Mouse (Mus musculus): Measurements from ENCODE around the gene Plxnc1. TPM values are rescaled to one million over a fixed set of nuclear protein-coding genes. Genes with fewer than 3 reads are reported as not detected.

The Plxnc1 gene
- polyA plus RNA-seq, 2 experiments, result 2.0 to 2.1 TPM

- peaks cover 0 to 5% of the 10 kb centered on the region in 2 experiments; a peak in 2 of 4 replicates for H3K4me1 ChIP-seq (replicated peaks; ENCODE audit: control insufficient read depth in 2 of 2, insufficient read depth in 2 of 2, low read length in 1 of 2)
- no peaks in the 10 kb centered on the region for H3K36me3 ChIP-seq (replicated peaks; ENCODE audit: control insufficient read depth, insufficient read depth, low read depth)
- no peak overlapping the region for H3K27ac ChIP-seq
- H3K27me3 ChIP-seq (ENCODE audit: control insufficient read depth, insufficient read depth, low read length), result no peaks in the 10 kb centered on the region
- DNase-seq (ENCODE audit: low read depth in 3 of 3, low spot score in 3 of 3), result no peak
- TF ChIP-seq CTCF (IDR thresholded peaks at IDR 0.05; ENCODE audit: low read depth) (no peak), EP300 (IDR thresholded peaks at IDR 0.05; ENCODE audit: low read depth) (no peak)
- ATAC-seq (ENCODE audit: insufficient read depth), result no peak
- no peak overlapping the region for H3K9ac ChIP-seq (replicated peaks)
- H3K9me3 ChIP-seq (ENCODE audit: control insufficient read depth, low read length), result no peaks in the 10 kb centered on the region
- 91% methylated on average over 2 of the region's 2 CpGs for WGBS (ENCODE audit: insufficient replicate concordance)
- H3K4me3 ChIP-seq (ENCODE audit: insufficient read depth in 1 of 2, low read depth in 2 of 2, low read length in 2 of 2), result no peak overlapping the region
- H3K4me2 ChIP-seq (ENCODE audit: low read depth), result no peak overlapping the region
These were observed 118.7 kb downstream of the Plxnc1 start for GRCm38 (mm10) chr10:94825951-94826350.

- Histone ChIP-seq H3K4me3 (ENCODE audit: insufficient read depth in 1 of 2, low read depth in 2 of 2, low read length in 2 of 2) (no peak overlapping the region), H3K4me2 (ENCODE audit: low read depth) (no peak overlapping the region), H3K36me3 (replicated peaks; ENCODE audit: control insufficient read depth, insufficient read depth, low read depth) (no peaks in the 10 kb centered on the region), H3K9me3 (ENCODE audit: control insufficient read depth, low read length) (no peaks in the 10 kb centered on the region), H3K4me1 (replicated peaks; ENCODE audit: control insufficient read depth in 2 of 2, insufficient read depth in 2 of 2, low read length in 1 of 2) (peaks cover 0 to 3% of the 10 kb centered on the region in 2 experiments; a peak in 2 of 4 replicates), H3K9ac (replicated peaks) (no peak overlapping the region), H3K27me3 (ENCODE audit: control insufficient read depth, insufficient read depth, low read length) (no peaks in the 10 kb centered on the region), H3K27ac (no peak overlapping the region)
- whole genome bisulfite sequencing (ENCODE audit: insufficient replicate concordance), result 72% methylated on average over 11 of the region's 11 CpGs
- no peak for DNase-seq (ENCODE audit: low read depth in 3 of 3, low spot score in 3 of 3)
- TF ChIP-seq CTCF (IDR thresholded peaks at IDR 0.05; ENCODE audit: low read depth) (no peak), EP300 (IDR thresholded peaks at IDR 0.05; ENCODE audit: low read depth) (no peak)
- no peak for ATAC-seq (ENCODE audit: insufficient read depth)
These were observed 120.5 kb downstream of the Plxnc1 start for GRCm38 (mm10) chr10:94823971-94824760.

- ATAC-seq (ENCODE audit: insufficient read depth) (no peak), DNase-seq (ENCODE audit: low read depth in 3 of 3, low spot score in 3 of 3) (no peak)
- WGBS (ENCODE audit: insufficient replicate concordance), result 81% methylated on average over 17 of the region's 17 CpGs
- no peaks in the 10 kb centered on the region for H3K4me1 ChIP-seq (replicated peaks; ENCODE audit: control insufficient read depth in 2 of 2, insufficient read depth in 2 of 2, low read length in 1 of 2)
- no peaks in the 10 kb centered on the region for H3K27me3 ChIP-seq (ENCODE audit: control insufficient read depth, insufficient read depth, low read length)
- no peaks in the 10 kb centered on the region for H3K36me3 ChIP-seq (replicated peaks; ENCODE audit: control insufficient read depth, insufficient read depth, low read depth)
- H3K4me2 ChIP-seq (ENCODE audit: low read depth), result no peak overlapping the region
- H3K4me3 ChIP-seq (ENCODE audit: insufficient read depth in 1 of 2, low read depth in 2 of 2, low read length in 2 of 2), result no peak overlapping the region
- no peak overlapping the region for H3K27ac ChIP-seq
- no peak overlapping the region for H3K9ac ChIP-seq (replicated peaks)
- no peaks in the 10 kb centered on the region for H3K9me3 ChIP-seq (ENCODE audit: control insufficient read depth, low read length)
- TF ChIP-seq EP300 (IDR thresholded peaks at IDR 0.05; ENCODE audit: low read depth) (no peak), CTCF (IDR thresholded peaks at IDR 0.05; ENCODE audit: low read depth) (no peak)
These were observed 125.6 kb downstream of the Plxnc1 start for GRCm38 (mm10) chr10:94818781-94819665.

- DNase-seq (ENCODE audit: low read depth in 3 of 3, low spot score in 3 of 3), result no peak
- 55% methylated on average over 3 of the region's 3 CpGs for WGBS (ENCODE audit: insufficient replicate concordance)
- Histone ChIP-seq H3K9ac (replicated peaks) (no peak overlapping the region), H3K27ac (no peak overlapping the region), H3K4me3 (ENCODE audit: insufficient read depth in 1 of 2, low read depth in 2 of 2, low read length in 2 of 2) (no peak overlapping the region), H3K27me3 (ENCODE audit: control insufficient read depth, insufficient read depth, low read length) (no peaks in the 10 kb centered on the region), H3K36me3 (replicated peaks; ENCODE audit: control insufficient read depth, insufficient read depth, low read depth) (no peaks in the 10 kb centered on the region), H3K4me1 (replicated peaks; ENCODE audit: control insufficient read depth in 2 of 2, insufficient read depth in 2 of 2, low read length in 1 of 2) (no peaks in the 10 kb centered on the region), H3K9me3 (ENCODE audit: control insufficient read depth, low read length) (no peaks in the 10 kb centered on the region), H3K4me2 (ENCODE audit: low read depth) (no peak overlapping the region)
- ATAC-seq (ENCODE audit: insufficient read depth), result no peak
- TF ChIP-seq EP300 (IDR thresholded peaks at IDR 0.05; ENCODE audit: low read depth), result no peak
- no peak for TF ChIP-seq CTCF (IDR thresholded peaks at IDR 0.05; ENCODE audit: low read depth)
These were observed 126.5 kb downstream of the Plxnc1 start for GRCm38 (mm10) chr10:94818127-94818526.

Data from liver, embryonic 14.5 days (tissue).